Comparison of ENCODE assay signal across 19 mouse cellular contexts in genomic region chr8:86749842-86750241, GRCm38 (mm10). TPM values are rescaled to one million over a fixed set of nuclear protein-coding genes. Genes with fewer than 3 reads are reported as not detected.
DNase-seq lines count a peak whose midpoint lies in the region; TF ChIP-seq lines count a peak whose summit lies in the region.
"Had no signal": no experiment of that assay in that cellular context is flagged by ENCODE, and none has a peak within 500 bp of the region (broad histone marks: within the 10 kb centered on the region; RNA-seq: fewer than 3 reads in every experiment).

No protein-coding gene starts in this region.

- H3K4me3 ChIP-seq in olfactory bulb, adult 2 months (ENCODE audit: insufficient read depth, low read depth, low read length): no peak overlapping the region
- H3K4me3 ChIP-seq: embryonic facial prominence, embryonic 13.5 days; embryonic facial prominence, embryonic 15.5 days; erythroblast, embryonic 14.5 days; forebrain, embryonic 10.5 days; forebrain, embryonic 12.5 days had no signal

- H3K4me1 ChIP-seq in olfactory bulb, adult 2 months (ENCODE audit: control insufficient read depth, insufficient read depth, low read length): peaks cover 6% of the 10 kb centered on the region
- H3K4me1 ChIP-seq: embryonic facial prominence, embryonic 13.5 days had no signal

- WGBS in olfactory bulb, adult 2 months: 76% methylated on average over 2 of the region's 2 CpGs

- TF ChIP-seq CTCF in olfactory bulb, adult 2 months (IDR thresholded peaks at IDR 0.05; ENCODE audit: insufficient read depth, low read depth, low read length): no peak

- DNase-seq in adrenal gland, postnatal 14 days: peak; percentile 63
- no peak for DNase-seq in adrenal gland, postnatal 25 days
- DNase-seq in testis, postnatal 14 days (ENCODE audit: low spot score): peak; percentile 83
- no peak for DNase-seq in testis, postnatal 10 days (ENCODE audit: low spot score)
- DNase-seq in right cerebral cortex, adult 2 months (ENCODE audit: low spot score in 2 of 2): no peak
- DNase-seq: adrenal gland, adult 8-10 months; cerebellum, adult 11 months; cerebellum, adult 18-20 months; cerebellum, adult 8-10 months; cerebellum, adult 9-11 months; cerebellum, postnatal 14 days; cerebellum, postnatal 36 days; embryo, embryonic 11 days had no signal

- TF ChIP-seq POLR2A in olfactory bulb, adult 2 months (IDR thresholded peaks at IDR 0.05; ENCODE audit: insufficient read depth, low read depth, low read length): no peak

- H3K27ac ChIP-seq in olfactory bulb, adult 2 months (ENCODE audit: insufficient read depth, low read depth, low read length): 0 out of 2 replicates have a peak overlapping the region, but pooled peaks have one; percentile 21
- H3K27ac ChIP-seq: embryonic facial prominence, embryonic 13.5 days; embryonic facial prominence, embryonic 15.5 days; forebrain, embryonic 10.5 days; forebrain, embryonic 12.5 days had no signal

RNA-seq across cellular contexts. Expression of gene Siah1a, which starts 4.1 kb away (rescaled TPM):
- 19.4 and 20.2 TPM in 2 replicates for total RNA-seq in adrenal gland, postnatal 14 days (2021)
- total RNA-seq in adrenal gland, postnatal 25 days (2021): 19.1 and 20.3 TPM in 2 replicates
- polyA plus RNA-seq in olfactory bulb, adult 2 months (2012; ENCODE audit: insufficient read depth, insufficient read length, low replicate concordance, missing spikeins): not detected in 2 replicates

RNA-seq across cellular contexts. Expression of gene Gm10638, which starts 4.3 kb away (rescaled TPM):
- total RNA-seq in adrenal gland, postnatal 14 days (2021): 2.7 and 4.4 TPM in 2 replicates
- 2.0 and 4.3 TPM in 2 replicates for total RNA-seq in adrenal gland, postnatal 25 days (2021)
- not detected in 2 replicates for polyA plus RNA-seq in olfactory bulb, adult 2 months (2012; ENCODE audit: insufficient read depth, insufficient read length, low replicate concordance, missing spikeins)

Comparison
In these comparisons a context has a peak if more than half of its experiments do, and no peak if none do; other contexts are left out.
1. DNase-seq: peak in adrenal gland, postnatal 14 days (single experiment) and testis, postnatal 14 days (single experiment); none in adrenal gland, postnatal 25 days (single experiment), testis, postnatal 10 days (single experiment) and right cerebral cortex, adult 2 months (0 of 2).